Mouse (Mus musculus): ENCODE data around the gene Tmprss6.

- TF ChIP-seq POLR2A (IDR thresholded peaks at IDR 0.05; ENCODE audit: insufficient read depth, low read depth, low read length) (no peak), CTCF (IDR thresholded peaks at IDR 0.05; ENCODE audit: insufficient read depth, low read depth, low read length) (no peak)
These were observed 13.3 kb downstream of the Tmprss6 start for GRCm38 (mm10) chr15:78455168-78455567.

All from olfactory bulb, adult 2 months (tissue).